8 mouse cellular contexts compared by ENCODE assay signal in genomic region chr6:34876835-34877156, GRCm38 (mm10). TPM values are rescaled to one million over a fixed set of nuclear protein-coding genes. Genes with fewer than 3 reads are reported as not detected.
DNase-seq lines count a peak whose midpoint lies in the region; ATAC-seq and TF ChIP-seq lines count a peak whose summit lies in the region.

No protein-coding gene starts in this region.

- H3K9ac ChIP-seq in kidney, embryonic 14.5 days (ENCODE audit: low read depth, low read length), result peak overlapping the region; percentile 73; the same call in 1 of the 2 replicates
- peak overlapping the region; percentile 73; the same call in 1 of the 2 replicates for H3K9ac ChIP-seq in hindbrain, postnatal 0 days (replicated peaks; ENCODE audit: low read length)
- peak overlapping the region; percentile 79; the same call in 1 of the 2 replicates for H3K9ac ChIP-seq in midbrain, embryonic 14.5 days (replicated peaks; ENCODE audit: low read length)

- peak overlapping the region; percentile 68 for H3K4me2 ChIP-seq in kidney, embryonic 14.5 days (replicated peaks; ENCODE audit: low read depth, low read length)
- H3K4me2 ChIP-seq in hindbrain, postnatal 0 days (ENCODE audit: low read depth, low read length), result peak overlapping the region; percentile 61
- H3K4me2 ChIP-seq in midbrain, embryonic 14.5 days (ENCODE audit: low read length), result peak overlapping the region; percentile 71

- 35% methylated on average over 2 of the region's 2 CpGs for WGBS in kidney, embryonic 14.5 days
- 49% methylated on average over 2 of the region's 2 CpGs for WGBS in hindbrain, postnatal 0 days
- WGBS in midbrain, embryonic 14.5 days, result 55% methylated on average over 2 of the region's 2 CpGs

- DNase-seq in kidney, postnatal 4 days, result no peak
- no peak for DNase-seq in hindbrain, postnatal 0 days (ENCODE audit: low spot score)
- no peak for DNase-seq in midbrain, embryonic 14.5 days
- DNase-seq in ovary, postnatal 10 days (ENCODE audit: low spot score), result no peak
- DNase-seq in cerebellum, postnatal 4 days (ENCODE audit: low spot score in 2 of 2), result no peak
- no peak for DNase-seq in frontal cortex, postnatal 10 days (ENCODE audit: low spot score in 2 of 2)

- peaks cover 15% of the 10 kb centered on the region; the same call in 1 of the 2 replicates for H3K36me3 ChIP-seq in kidney, embryonic 14.5 days (ENCODE audit: control insufficient read depth, insufficient read depth, low read length)
- H3K36me3 ChIP-seq in hindbrain, postnatal 0 days (ENCODE audit: insufficient read depth, low read length), result no peaks in the 10 kb centered on the region; the same call in 1 of the 2 replicates
- H3K36me3 ChIP-seq in midbrain, embryonic 14.5 days (ENCODE audit: control insufficient read depth, insufficient read depth, low read length), result peaks cover 11% of the 10 kb centered on the region

- H3K27me3 ChIP-seq in kidney, embryonic 14.5 days (ENCODE audit: control insufficient read depth, insufficient read depth, low read length), result no peaks in the 10 kb centered on the region
- no peaks in the 10 kb centered on the region for H3K27me3 ChIP-seq in hindbrain, postnatal 0 days (ENCODE audit: insufficient read depth, low read length)
- H3K27me3 ChIP-seq in midbrain, embryonic 14.5 days (ENCODE audit: control insufficient read depth, insufficient read depth, low read length), result no peaks in the 10 kb centered on the region

- no peak overlapping the region for H3K27ac ChIP-seq in kidney, embryonic 14.5 days (ENCODE audit: low read depth, low read length)
- peak overlapping the region; percentile 92 for H3K27ac ChIP-seq in brown adipose tissue, adult 24 weeks (replicated peaks; ENCODE audit: low read depth, low read length)
- peak overlapping the region; percentile 92; the same call in 1 of the 2 replicates for H3K27ac ChIP-seq in hindbrain, postnatal 0 days
- H3K27ac ChIP-seq in midbrain, embryonic 14.5 days (replicated peaks; ENCODE audit: low read depth, low read length), result no peak overlapping the region

- H3K4me3 ChIP-seq in kidney, embryonic 14.5 days (ENCODE audit: low read length), result peak overlapping the region; percentile 72; the same call in 1 of the 2 replicates
- peak overlapping the region; percentile 77; the same call in 1 of the 2 replicates for H3K4me3 ChIP-seq in brown adipose tissue, adult 24 weeks (ENCODE audit: insufficient read depth, low read depth, low read length)
- H3K4me3 ChIP-seq in hindbrain, postnatal 0 days (ENCODE audit: low read length), result peak overlapping the region; percentile 67; the same call in 1 of the 2 replicates
- H3K4me3 ChIP-seq in midbrain, embryonic 14.5 days (replicated peaks; ENCODE audit: low read depth, low read length), result peak overlapping the region; percentile 58

- no peaks in the 10 kb centered on the region for H3K9me3 ChIP-seq in kidney, embryonic 14.5 days (ENCODE audit: control insufficient read depth, low read length)
- no peaks in the 10 kb centered on the region for H3K9me3 ChIP-seq in hindbrain, postnatal 0 days (ENCODE audit: low read length)
- H3K9me3 ChIP-seq in midbrain, embryonic 14.5 days (ENCODE audit: control insufficient read depth, low read length), result no peaks in the 10 kb centered on the region

- ATAC-seq in kidney, embryonic 14.5 days (ENCODE audit: low FRiP score, low TSS enrichment), result no peak
- ATAC-seq in hindbrain, postnatal 0 days, result no peak
- no peak for ATAC-seq in midbrain, embryonic 14.5 days (ENCODE audit: low FRiP score, low TSS enrichment)

- H3K4me1 ChIP-seq in kidney, embryonic 14.5 days (ENCODE audit: control insufficient read depth, insufficient read depth, low read length), result peaks cover 18% of the 10 kb centered on the region
- H3K4me1 ChIP-seq in brown adipose tissue, adult 24 weeks (ENCODE audit: control insufficient read depth, insufficient read depth, insufficient read length, low read length), result peaks cover 41% of the 10 kb centered on the region
- peaks cover 11% of the 10 kb centered on the region for H3K4me1 ChIP-seq in hindbrain, postnatal 0 days (ENCODE audit: insufficient read depth, low read length)
- peaks cover 18% of the 10 kb centered on the region for H3K4me1 ChIP-seq in midbrain, embryonic 14.5 days (ENCODE audit: control insufficient read depth, insufficient read depth, low read length)

- no peak for TF ChIP-seq CTCF in hindbrain, postnatal 0 days (IDR thresholded peaks at IDR 0.05; ENCODE audit: low read depth)

RNA-seq across cellular contexts. Expression of gene Cyren, which starts 1.1 kb away (rescaled TPM):
- 13.1 and 14.2 TPM in 2 replicates for polyA plus RNA-seq in kidney, embryonic 14.5 days (2014; fragmentation: Nextera tagmentation; extraction: Ambion mirVana)
- 3.3 and 5.0 TPM in 2 replicates for polyA plus RNA-seq in brown adipose tissue, adult 24 weeks (2012; ENCODE audit: insufficient read depth, insufficient read length, missing spikeins)
- 3.6 and 4.3 TPM in 2 replicates for total RNA-seq in hindbrain, postnatal 0 days (2014; rRNA removed)
- polyA plus RNA-seq in hindbrain, postnatal 0 days (2015; fragmentation: Nextera tagmentation; extraction: Ambion mirVana), result 4.9 and 5.2 TPM in 2 replicates
- polyA plus RNA-seq in midbrain, embryonic 14.5 days (2014; fragmentation: Nextera tagmentation; extraction: Ambion mirVana), result 6.1 and 8.7 TPM in 2 replicates

RNA-seq across cellular contexts. Expression of gene Tmem140, which starts 13.8 kb away (rescaled TPM):
- 0.64 and 1.0 TPM in 2 replicates for polyA plus RNA-seq in kidney, embryonic 14.5 days (2014; fragmentation: Nextera tagmentation; extraction: Ambion mirVana)
- polyA plus RNA-seq in brown adipose tissue, adult 24 weeks (2012; ENCODE audit: insufficient read depth, insufficient read length, missing spikeins), result 21.6 and 38.6 TPM in 2 replicates
- 1.3 and 1.7 TPM in 2 replicates for total RNA-seq in hindbrain, postnatal 0 days (2014; rRNA removed)
- polyA plus RNA-seq in hindbrain, postnatal 0 days (2015; fragmentation: Nextera tagmentation; extraction: Ambion mirVana), result 0.72 and 0.79 TPM in 2 replicates
- polyA plus RNA-seq in midbrain, embryonic 14.5 days (2014; fragmentation: Nextera tagmentation; extraction: Ambion mirVana), result 0.70 and 1.1 TPM in 2 replicates

RNA-seq across cellular contexts. Expression of gene Wdr91, which starts 33.9 kb away (rescaled TPM):
- 7.3 and 11.0 TPM in 2 replicates for polyA plus RNA-seq in kidney, embryonic 14.5 days (2014; fragmentation: Nextera tagmentation; extraction: Ambion mirVana)
- polyA plus RNA-seq in brown adipose tissue, adult 24 weeks (2012; ENCODE audit: insufficient read depth, insufficient read length, missing spikeins), result 12.4 and 13.9 TPM in 2 replicates
- total RNA-seq in hindbrain, postnatal 0 days (2014; rRNA removed), result 52.7 and 61.3 TPM in 2 replicates
- 17.9 and 18.2 TPM in 2 replicates for polyA plus RNA-seq in hindbrain, postnatal 0 days (2015; fragmentation: Nextera tagmentation; extraction: Ambion mirVana)
- 14.8 and 17.5 TPM in 2 replicates for polyA plus RNA-seq in midbrain, embryonic 14.5 days (2014; fragmentation: Nextera tagmentation; extraction: Ambion mirVana)

RNA-seq across cellular contexts. Expression of gene Stra8, which starts 43.2 kb away (rescaled TPM):
- polyA plus RNA-seq in kidney, embryonic 14.5 days (2014; fragmentation: Nextera tagmentation; extraction: Ambion mirVana), result not detected in 2 replicates
- not detected in 2 replicates for polyA plus RNA-seq in brown adipose tissue, adult 24 weeks (2012; ENCODE audit: insufficient read depth, insufficient read length, missing spikeins)
- not detected in 2 replicates for total RNA-seq in hindbrain, postnatal 0 days (2014; rRNA removed)
- polyA plus RNA-seq in hindbrain, postnatal 0 days (2015; fragmentation: Nextera tagmentation; extraction: Ambion mirVana), result not detected in 2 replicates
- polyA plus RNA-seq in midbrain, embryonic 14.5 days (2014; fragmentation: Nextera tagmentation; extraction: Ambion mirVana), result not detected in 2 replicates

Comparison
In these comparisons a context has a peak if more than half of its experiments do, and no peak if none do; other contexts are left out.
1. H3K27ac ChIP-seq: peak in brown adipose tissue, adult 24 weeks (single experiment) and hindbrain, postnatal 0 days (single experiment); none in kidney, embryonic 14.5 days (single experiment) and midbrain, embryonic 14.5 days (single experiment).
2. RNA of gene Tmem140, which starts 13.8 kb away (polyA plus RNA-seq): 21.6 to 38.6 TPM in brown adipose tissue, adult 24 weeks; 0.70 to 1.1 TPM in midbrain, embryonic 14.5 days, 0.72 to 0.79 TPM in hindbrain, postnatal 0 days and 0.64 to 1.0 TPM in kidney, embryonic 14.5 days; every median in the first group is over 10 times any median in the second.
3. Peak in every context shown above with its lines, with median percentiles within 50 percentile points of each other: H3K4me2 ChIP-seq, H3K4me3 ChIP-seq and H3K9ac ChIP-seq.